In genomic region chr6:28736665-28737064, GRCm38 (mm10) we compare ENCODE assay signal across 29 mouse cellular contexts.
"Had no signal": no experiment of that assay in that cellular context is flagged by ENCODE, and none has a peak within 500 bp of the region (broad histone marks: within the 10 kb centered on the region; RNA-seq: fewer than 3 reads in every experiment).

No protein-coding gene starts in this region.

- H3K27me3 ChIP-seq: limb, embryonic 13.5 days; limb, embryonic 15.5 days; liver, embryonic 12.5 days; liver, embryonic 13.5 days; liver, embryonic 15.5 days; lung, embryonic 15.5 days; megakaryocyte, embryonic 14.5 days; midbrain, embryonic 12.5 days; midbrain, embryonic 13.5 days; midbrain, embryonic 15.5 days; neural tube, embryonic 12.5 days; neural tube, embryonic 13.5 days had no signal

- H3K9me3 ChIP-seq: limb, embryonic 13.5 days; limb, embryonic 15.5 days; liver, embryonic 12.5 days; liver, embryonic 13.5 days; liver, embryonic 15.5 days; lung, embryonic 15.5 days; megakaryocyte, embryonic 14.5 days; midbrain, embryonic 10.5 days; midbrain, embryonic 12.5 days; midbrain, embryonic 13.5 days; midbrain, embryonic 15.5 days; neural tube, embryonic 12.5 days; neural tube, embryonic 13.5 days had no signal

- DNase-seq: left cerebral cortex, postnatal 4 days; liver, embryonic 13.5 days; lung, adult 18-20 months; lung, adult 2 months; lung, embryonic 14.5 days; lung, postnatal 10 days; lung, postnatal 14 days; lung, postnatal 36 days; lung, postnatal 4 days; midbrain, embryonic 14.5 days had no signal

- H3K36me3 ChIP-seq: limb, embryonic 13.5 days; limb, embryonic 15.5 days; liver, embryonic 12.5 days; liver, embryonic 13.5 days; liver, embryonic 15.5 days; lung, embryonic 15.5 days; midbrain, embryonic 10.5 days; midbrain, embryonic 12.5 days; midbrain, embryonic 13.5 days; midbrain, embryonic 15.5 days; neural tube, embryonic 12.5 days; neural tube, embryonic 13.5 days had no signal

- H3K9ac ChIP-seq: limb, embryonic 13.5 days; limb, embryonic 15.5 days; liver, embryonic 12.5 days; liver, embryonic 13.5 days; liver, embryonic 14.5 days; liver, embryonic 15.5 days; lung, embryonic 14.5 days; lung, embryonic 15.5 days; midbrain, embryonic 12.5 days; midbrain, embryonic 13.5 days; midbrain, embryonic 15.5 days; neural tube, embryonic 12.5 days; neural tube, embryonic 13.5 days had no signal

- H3K27ac ChIP-seq: left cerebral cortex, adult 2 months; limb, embryonic 13.5 days; limb, embryonic 15.5 days; liver, embryonic 12.5 days; liver, embryonic 13.5 days; liver, embryonic 14.5 days; liver, embryonic 15.5 days; lung, embryonic 15.5 days; macrophage; midbrain, embryonic 10.5 days; midbrain, embryonic 12.5 days; midbrain, embryonic 13.5 days; midbrain, embryonic 15.5 days; neural tube, embryonic 12.5 days; neural tube, embryonic 13.5 days had no signal

- H3K4me2 ChIP-seq: limb, embryonic 13.5 days; limb, embryonic 15.5 days; liver, embryonic 12.5 days; liver, embryonic 13.5 days; liver, embryonic 15.5 days; lung, embryonic 14.5 days; lung, embryonic 15.5 days; midbrain, embryonic 11.5 days; midbrain, embryonic 12.5 days; midbrain, embryonic 13.5 days; midbrain, embryonic 15.5 days; neural tube, embryonic 12.5 days; neural tube, embryonic 13.5 days had no signal

- ATAC-seq: liver, embryonic 12.5 days; lung, postnatal 0 days; midbrain, embryonic 13.5 days; midbrain, embryonic 15.5 days; midbrain, embryonic 16.5 days had no signal

- H3K4me3 ChIP-seq: left cerebral cortex, adult 2 months; limb, embryonic 13.5 days; limb, embryonic 15.5 days; liver, embryonic 12.5 days; liver, embryonic 13.5 days; liver, embryonic 15.5 days; lung, embryonic 15.5 days; megakaryocyte, embryonic 14.5 days; midbrain, embryonic 10.5 days; midbrain, embryonic 12.5 days; midbrain, embryonic 13.5 days; midbrain, embryonic 15.5 days; myocyte; neural tube, embryonic 12.5 days; neural tube, embryonic 13.5 days had no signal

- H3K4me1 ChIP-seq: limb, embryonic 13.5 days; limb, embryonic 15.5 days; midbrain, embryonic 10.5 days; midbrain, embryonic 12.5 days; midbrain, embryonic 13.5 days; midbrain, embryonic 15.5 days; neural tube, embryonic 12.5 days; neural tube, embryonic 13.5 days had no signal
